Mouse (Mus musculus): Measurements from ENCODE around the gene Pcna. TPM values are rescaled to one million over a fixed set of nuclear protein-coding genes. Genes with fewer than 3 reads are reported as not detected.
"Not testable (repeated sequence)": the region's sequence is repeated elsewhere in the genome, so short reads cannot be mapped to it uniquely, and the experiment has no call there.

The Pcna gene
- 217 and 273 TPM in 2 replicates for polyA plus RNA-seq (2016; fragmentation: Nextera tagmentation; extraction: Ambion mirVana)

DNA sequence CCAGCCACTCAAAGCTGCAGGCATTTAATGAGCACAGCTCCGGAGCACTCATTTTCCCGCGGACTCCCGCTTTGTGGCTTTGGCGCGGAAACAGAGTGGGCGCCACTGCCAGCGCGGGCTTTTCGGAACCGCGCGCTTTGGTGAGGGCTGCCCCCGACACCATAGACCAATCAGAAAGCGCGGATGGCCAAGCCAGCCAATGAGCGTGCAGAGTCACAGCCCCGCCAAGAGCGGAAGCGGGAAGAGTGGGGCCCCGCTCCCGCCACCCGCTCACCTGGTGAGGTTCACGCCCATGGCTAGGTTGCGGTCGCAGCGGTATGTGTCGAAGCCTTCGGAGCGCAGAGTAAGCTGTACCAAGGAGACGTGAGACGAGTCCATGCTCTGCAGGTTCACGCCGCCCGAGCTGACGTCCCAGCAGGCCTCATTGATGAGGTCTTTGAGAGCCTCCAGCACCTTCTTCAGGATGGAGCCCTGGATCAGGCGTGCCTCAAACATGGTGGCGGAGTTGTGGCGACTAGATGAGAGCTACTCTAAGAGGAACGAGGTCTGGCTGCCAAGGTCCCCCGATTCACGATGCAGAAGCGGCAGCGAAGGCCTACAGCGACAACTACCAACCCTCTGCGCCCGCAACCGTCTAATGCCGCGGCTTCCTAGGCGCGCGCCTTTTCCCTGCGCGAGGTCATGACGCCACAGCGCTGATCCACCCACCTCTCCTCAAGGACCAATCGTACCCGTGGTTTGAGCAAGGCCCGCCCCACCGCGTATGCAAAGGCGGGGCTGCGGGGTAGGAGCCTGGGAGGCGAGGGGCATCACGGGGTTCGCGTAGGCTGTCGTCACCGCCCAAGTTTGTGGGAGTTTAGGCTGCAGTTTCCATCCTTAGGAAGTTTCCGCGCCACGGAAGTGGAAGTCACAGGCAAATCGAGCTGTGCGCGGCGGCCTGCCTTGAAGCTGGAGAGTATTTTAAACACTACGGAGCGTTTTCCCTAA, at the start of gene Pcna:
Gene Pcna (minus strand): TSS at position 773 of the 987 bp plus-strand sequence.
- under 1% methylated on average over 79 of the region's 79 CpGs for WGBS
- Histone ChIP-seq H3K4me3 (peak within 1 kb of the TSS; percentile 78), H3K36me3 (peaks cover 33% of the 10 kb centered on the region), H3K27me3 (ENCODE audit: insufficient read depth, poor library complexity, severe bottlenecking) (no peaks in the 10 kb centered on the region), H3K4me1 (peaks cover 9% of the 10 kb centered on the region), H3K9me3 (no peaks in the 10 kb centered on the region), H3K27ac (peak within 1 kb of the TSS; percentile 91)
- peak; percentile 99 for DNase-seq (ENCODE audit: low spot score)

DNA sequence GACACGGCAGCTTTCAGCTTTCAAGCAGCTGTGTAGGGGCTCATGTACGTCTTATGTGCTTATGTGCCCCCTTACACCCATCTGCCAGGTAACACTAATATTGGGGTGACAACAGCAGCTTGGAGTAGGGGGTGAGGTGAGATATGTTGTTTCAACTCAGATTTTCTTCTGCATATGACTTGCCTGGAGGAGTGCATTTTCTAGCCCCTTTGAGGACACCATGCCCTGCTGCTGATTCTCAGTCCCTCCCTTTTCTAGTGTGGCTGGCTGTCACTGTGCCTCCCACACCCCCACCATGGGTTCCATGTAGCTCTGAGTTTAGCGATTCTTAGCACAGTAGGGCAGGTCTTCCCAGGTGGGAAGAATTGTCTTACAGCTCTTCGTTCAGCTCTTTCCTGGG, 48.3 kb upstream of the Pcna start:
- Histone ChIP-seq H3K27ac (no peak overlapping the region), H3K4me3 (no peak overlapping the region), H3K27me3 (ENCODE audit: insufficient read depth, poor library complexity, severe bottlenecking) (no peaks in the 10 kb centered on the region), H3K4me1 (peaks cover 2% of the 10 kb centered on the region; the same call in 1 of the 2 replicates), H3K9me3 (no peaks in the 10 kb centered on the region), H3K36me3 (peaks cover 79% of the 10 kb centered on the region)
- 88% methylated on average over 4 of the region's 4 CpGs for WGBS
- no peak for DNase-seq (ENCODE audit: low spot score)

DNA sequence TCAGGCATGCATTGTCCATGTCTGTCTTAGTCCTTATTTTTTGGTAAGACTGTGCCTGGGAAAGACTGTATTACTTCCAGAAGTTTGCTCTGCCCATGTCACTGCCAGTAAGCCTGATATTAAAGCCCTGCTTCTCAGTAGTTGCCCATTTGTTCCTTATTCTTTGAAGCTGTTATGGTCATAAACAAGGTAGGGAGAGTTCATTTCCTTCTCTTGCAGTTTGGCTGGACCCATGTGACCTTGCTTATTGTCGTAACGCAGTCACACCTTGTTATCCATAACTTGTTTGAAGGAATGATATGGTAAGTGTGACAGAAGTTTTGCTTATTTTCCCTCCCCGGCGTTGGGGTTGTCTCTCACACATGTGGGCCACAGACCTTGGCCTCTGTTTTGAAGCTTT, 45.1 kb upstream of the Pcna start:
- Histone ChIP-seq H3K4me3 (no peak overlapping the region), H3K9me3 (no peaks in the 10 kb centered on the region), H3K36me3 (peaks cover 73% of the 10 kb centered on the region), H3K27me3 (ENCODE audit: insufficient read depth, poor library complexity, severe bottlenecking) (no peaks in the 10 kb centered on the region), H3K27ac (no peak overlapping the region), H3K4me1 (peaks cover 21% of the 10 kb centered on the region)
- no peak for DNase-seq (ENCODE audit: low spot score)
- 91% methylated on average over 4 of the region's 4 CpGs for WGBS

DNA sequence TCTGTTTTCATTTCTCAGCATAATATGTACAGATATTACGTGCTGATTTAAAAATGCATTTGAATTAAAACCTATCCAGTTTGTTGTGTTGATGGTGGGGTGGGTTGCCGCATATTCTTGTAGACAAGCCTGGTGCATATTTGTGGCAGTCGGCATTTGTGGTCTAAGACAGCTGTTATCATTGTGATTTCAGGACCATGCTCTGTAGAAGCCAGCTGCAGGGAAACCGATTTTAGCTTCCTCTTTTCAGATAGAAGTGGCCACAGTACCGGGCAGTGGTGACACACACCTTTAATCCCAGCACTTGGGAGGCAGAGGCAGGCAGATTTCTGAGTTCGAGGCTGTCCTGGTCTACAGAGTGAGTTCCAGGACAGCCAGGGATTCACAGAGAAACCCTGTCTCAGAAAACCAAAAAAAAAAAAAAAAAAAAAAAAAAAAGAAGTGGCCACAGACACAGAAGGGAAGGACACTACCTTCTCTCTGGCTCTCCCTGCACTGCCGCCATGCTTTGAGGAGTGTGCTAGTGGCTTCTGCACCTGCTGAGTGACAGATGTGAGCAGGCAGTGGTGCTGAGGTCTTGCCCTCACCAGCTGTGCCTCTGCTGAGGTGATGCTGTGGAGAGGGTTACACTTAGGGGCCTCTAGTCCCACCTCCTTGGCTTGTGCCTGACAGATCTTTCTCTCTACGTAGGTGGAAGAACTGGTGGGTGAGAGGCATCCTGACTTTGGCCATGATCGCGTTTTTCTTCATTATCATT, 40.8 kb upstream of the Pcna start:
- Histone ChIP-seq H3K4me3 (no peak overlapping the region), H3K27me3 (ENCODE audit: insufficient read depth, poor library complexity, severe bottlenecking) (no peaks in the 10 kb centered on the region), H3K4me1 (peaks cover 53% of the 10 kb centered on the region), H3K9me3 (no peaks in the 10 kb centered on the region), H3K27ac (0 out of 2 replicates have a peak overlapping the region, but pooled peaks have one; percentile 80), H3K36me3 (peaks cover 33% of the 10 kb centered on the region)
- WGBS: 77% methylated on average over 10 of the region's 10 CpGs
- DNase-seq (ENCODE audit: low spot score): no peak

DNA sequence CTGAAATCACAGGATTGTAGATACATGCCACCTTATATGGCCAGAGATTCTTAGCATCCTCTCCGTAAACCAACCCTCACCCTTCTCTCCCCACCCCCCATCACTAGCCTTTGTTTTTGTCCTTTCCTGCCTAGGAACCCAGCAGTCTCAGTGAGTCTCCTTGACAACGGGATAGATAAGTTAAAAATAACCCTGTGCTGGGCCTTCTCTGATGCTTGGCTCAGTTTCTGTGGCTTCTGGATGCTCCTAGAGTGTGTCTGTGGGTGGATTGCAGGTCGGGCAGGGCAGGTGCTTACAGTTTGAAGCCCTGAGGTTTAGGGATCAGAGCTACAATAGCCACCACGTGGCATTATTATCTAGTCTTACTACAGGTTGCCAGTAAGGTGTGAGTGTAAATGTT, 39.0 kb upstream of the Pcna start:
- Histone ChIP-seq H3K4me3 (peak overlapping the region; percentile 25; the same call in 1 of the 2 replicates), H3K27me3 (ENCODE audit: insufficient read depth, poor library complexity, severe bottlenecking) (no peaks in the 10 kb centered on the region), H3K36me3 (peaks cover 18% of the 10 kb centered on the region), H3K27ac (peak overlapping the region; percentile 80), H3K4me1 (peaks cover 53% of the 10 kb centered on the region), H3K9me3 (no peaks in the 10 kb centered on the region)
- DNase-seq (ENCODE audit: low spot score): peak; percentile 86
- WGBS: 13% methylated on average over 4 of the region's 4 CpGs

DNA sequence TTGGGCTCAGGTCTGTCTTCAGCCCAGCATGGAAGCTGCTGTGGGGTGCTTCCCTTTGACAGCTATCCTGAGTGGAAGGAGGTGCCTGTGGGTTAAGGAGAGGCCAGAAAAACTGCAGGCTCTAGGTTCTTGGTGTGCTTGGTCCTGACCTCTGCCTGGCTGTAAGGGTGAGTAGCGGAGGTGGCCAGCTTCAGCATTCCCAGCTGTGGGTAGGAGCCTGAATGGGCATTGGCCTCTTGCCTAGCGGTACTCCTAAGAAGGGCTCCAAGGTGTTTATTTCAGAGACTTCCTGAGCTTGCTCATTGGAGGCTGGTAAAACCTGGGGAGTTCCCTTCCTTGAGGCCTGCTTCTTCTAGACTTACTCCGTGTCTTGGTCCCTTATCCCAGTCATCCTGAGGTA, 38.2 kb upstream of the Pcna start:
- Histone ChIP-seq H3K9me3 (no peaks in the 10 kb centered on the region), H3K4me1 (peaks cover 49% of the 10 kb centered on the region), H3K4me3 (no peak overlapping the region), H3K36me3 (peaks cover 14% of the 10 kb centered on the region), H3K27me3 (ENCODE audit: insufficient read depth, poor library complexity, severe bottlenecking) (no peaks in the 10 kb centered on the region), H3K27ac (peak overlapping the region; percentile 80)
- 68% methylated on average over 3 of the region's 3 CpGs for WGBS
- no peak for DNase-seq (ENCODE audit: low spot score)

DNA sequence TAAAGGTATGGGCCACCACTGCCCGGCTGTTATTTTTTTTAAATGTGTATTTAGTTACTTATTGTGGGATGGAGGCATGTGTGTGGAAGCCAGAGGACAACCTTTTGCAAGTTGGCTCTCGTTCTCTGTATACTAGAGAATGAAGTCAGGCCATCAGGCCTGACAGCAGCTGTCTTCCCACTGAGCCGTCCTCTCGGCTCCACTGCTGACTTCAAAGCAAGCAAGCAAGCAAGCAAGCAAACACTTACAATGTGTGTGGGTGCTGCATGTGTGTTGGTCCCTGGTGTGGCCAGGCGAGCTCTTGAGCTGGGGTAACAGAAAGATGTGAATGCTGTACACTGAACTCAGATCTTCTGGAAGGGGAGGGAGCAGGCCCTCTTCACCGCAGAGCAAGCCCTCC, 37.7 kb upstream of the Pcna start:
- Histone ChIP-seq H3K27ac (peak overlapping the region; percentile 80), H3K4me1 (peaks cover 45% of the 10 kb centered on the region), H3K4me3 (no peak overlapping the region), H3K9me3 (no peaks in the 10 kb centered on the region), H3K27me3 (ENCODE audit: insufficient read depth, poor library complexity, severe bottlenecking) (no peaks in the 10 kb centered on the region), H3K36me3 (peaks cover 11% of the 10 kb centered on the region)
- no peak for DNase-seq (ENCODE audit: low spot score)
- WGBS: 74% methylated on average over 6 of the region's 6 CpGs

DNA sequence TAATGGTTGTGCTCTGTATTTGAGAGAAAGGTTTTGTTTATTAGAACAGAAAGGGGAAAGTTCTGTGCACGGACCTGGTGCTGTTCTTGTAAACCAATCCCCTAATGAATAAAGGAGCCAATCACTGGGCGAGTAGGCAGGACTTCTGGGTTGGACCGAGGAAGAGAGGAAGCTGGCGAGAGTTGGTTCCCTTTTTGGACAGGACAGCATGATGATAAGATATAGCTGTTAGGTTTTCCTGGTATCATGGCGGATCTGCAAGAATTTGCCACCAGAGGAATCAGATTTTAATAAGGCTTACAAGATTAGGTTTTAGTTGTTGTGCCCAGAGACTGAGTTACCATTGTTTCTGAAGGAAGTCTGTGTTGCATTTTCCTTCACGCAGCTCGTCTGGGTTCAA, 36.1 kb upstream of the Pcna start:
- H3K36me3 ChIP-seq; H3K4me3 ChIP-seq; H3K9me3 ChIP-seq; H3K27me3 ChIP-seq (ENCODE audit: insufficient read depth, poor library complexity, severe bottlenecking); H3K27ac ChIP-seq; DNase-seq (ENCODE audit: low spot score): not testable (repeated sequence)
- 55% methylated on average over 5 of the region's 7 CpGs for WGBS
- peaks cover 49% of the 10 kb centered on the region for H3K4me1 ChIP-seq

DNA sequence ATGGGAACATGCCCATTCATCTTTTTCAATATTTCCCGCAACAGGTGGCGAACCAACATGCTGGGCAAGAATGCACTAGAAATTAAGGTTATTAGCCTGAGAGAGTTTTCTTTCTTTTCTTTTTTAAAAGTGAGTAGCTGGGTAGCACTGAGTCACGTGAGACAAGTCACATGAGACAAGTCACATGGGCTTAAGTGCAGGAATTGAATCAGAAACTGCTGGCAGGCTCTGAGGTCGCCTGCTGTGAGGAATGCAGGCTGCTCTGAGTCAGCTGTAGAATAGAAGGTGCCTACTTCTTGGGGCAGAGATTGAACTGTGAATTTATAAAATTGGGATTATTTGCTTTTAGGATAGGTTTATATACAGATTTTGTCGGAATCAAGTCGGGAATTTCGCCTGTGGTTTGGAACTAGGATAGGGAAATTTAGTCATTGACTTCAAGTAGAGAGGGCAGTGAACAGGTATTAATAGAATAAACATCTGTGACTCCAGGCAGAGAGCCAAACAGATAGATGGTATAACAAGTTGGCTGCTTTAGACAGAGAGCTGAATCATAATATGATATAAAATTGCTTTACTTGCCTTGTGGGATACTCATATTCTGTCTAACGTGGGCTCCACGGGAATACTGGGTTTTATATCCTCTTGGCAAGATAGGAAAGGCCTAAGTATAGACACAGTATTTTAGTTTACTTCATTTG, 33.4 kb upstream of the Pcna start:
- H3K4me1 ChIP-seq: peaks cover 53% of the 10 kb centered on the region
- no peak overlapping the region for H3K27ac ChIP-seq
- H3K4me3 ChIP-seq: no peak overlapping the region
- no peaks in the 10 kb centered on the region; the same call in 1 of the 2 replicates for H3K27me3 ChIP-seq (ENCODE audit: insufficient read depth, poor library complexity, severe bottlenecking)
- peaks cover 4% of the 10 kb centered on the region; the same call in 1 of the 2 replicates for H3K36me3 ChIP-seq
- H3K9me3 ChIP-seq: no peaks in the 10 kb centered on the region
- no peak for DNase-seq (ENCODE audit: low spot score)
- 84% methylated on average over 9 of the region's 9 CpGs for WGBS

DNA sequence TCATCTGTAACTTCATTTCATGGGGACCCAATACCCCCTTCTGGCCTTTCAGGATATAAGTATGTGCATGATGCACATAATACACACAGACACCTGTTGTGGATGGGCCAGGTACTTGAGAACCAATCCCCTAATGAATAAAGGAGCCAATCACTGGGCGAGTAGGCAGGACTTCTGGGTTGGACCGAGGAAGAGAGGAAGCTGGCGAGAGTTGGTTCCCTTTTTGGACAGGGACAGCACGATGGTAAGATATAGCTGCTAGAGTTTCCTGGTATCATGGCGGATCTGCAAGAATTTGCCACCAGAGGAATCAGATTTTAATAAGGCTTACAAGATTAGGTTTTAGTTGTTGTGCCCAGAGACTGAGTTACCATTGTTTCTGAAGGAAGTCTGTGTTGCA, 32.6 kb upstream of the Pcna start:
- H3K4me1 ChIP-seq: peaks cover 46% of the 10 kb centered on the region
- not testable (repeated sequence) for H3K4me3 ChIP-seq

DNA sequence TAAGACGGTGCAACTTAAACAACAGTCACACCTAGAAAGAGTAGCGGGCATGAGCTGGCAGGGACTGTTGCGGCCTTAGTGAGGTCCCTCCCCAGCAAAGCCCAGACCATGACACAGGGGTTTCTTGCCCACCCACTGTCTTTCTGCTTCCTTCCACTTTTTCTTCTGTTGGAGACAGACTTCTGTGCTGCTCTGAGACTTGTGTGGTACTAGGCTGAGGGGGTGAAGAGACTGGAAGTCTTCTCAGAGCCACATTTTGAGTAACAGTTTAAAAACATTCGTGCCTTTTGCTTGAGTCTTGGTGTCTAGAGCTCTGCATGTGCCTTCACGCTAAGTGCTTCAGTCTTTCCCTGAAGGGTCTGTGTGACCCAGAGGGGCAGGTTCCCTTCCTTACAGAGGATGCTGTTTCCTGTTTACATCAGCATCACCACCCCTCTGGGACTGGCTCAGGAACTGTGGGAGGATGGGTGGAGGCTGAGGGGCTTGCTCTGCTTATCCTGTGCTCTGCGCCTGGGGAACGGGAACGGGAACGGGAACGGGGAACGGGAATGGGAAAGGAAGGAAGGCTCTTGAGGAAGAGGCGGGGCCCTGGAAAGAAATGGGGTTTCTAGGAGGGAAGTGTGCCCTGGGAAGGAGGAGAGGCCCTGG, 31.5 kb upstream of the Pcna start:
- 61% methylated on average over 12 of the region's 12 CpGs for WGBS
- H3K4me1 ChIP-seq: peaks cover 40% of the 10 kb centered on the region

More for the DNA sequence above, 32.6 kb upstream of the Pcna start:
- not testable (repeated sequence) for H3K27me3 ChIP-seq (ENCODE audit: insufficient read depth, poor library complexity, severe bottlenecking); DNase-seq (ENCODE audit: low spot score); H3K9me3 ChIP-seq; H3K36me3 ChIP-seq
- H3K27ac ChIP-seq: peak overlapping the region; percentile 81; the same call in 1 of the 2 replicates
- 94% methylated on average over 5 of the region's 5 CpGs for WGBS

More for the DNA sequence above, 31.5 kb upstream of the Pcna start:
- DNase-seq (ENCODE audit: low spot score): peak; percentile 82
- peaks cover 11% of the 10 kb centered on the region for H3K36me3 ChIP-seq
- H3K4me3 ChIP-seq: no peak overlapping the region
- peaks cover 7% of the 10 kb centered on the region for H3K27me3 ChIP-seq (ENCODE audit: insufficient read depth, poor library complexity, severe bottlenecking)
- no peaks in the 10 kb centered on the region for H3K9me3 ChIP-seq
- H3K27ac ChIP-seq: peak overlapping the region; percentile 81

Data from heart, embryonic 10.5 days (tissue).